Mouse (Mus musculus) hindbrain, embryonic 10.5 days (tissue): ENCODE data around the gene Mvp. TPM values are rescaled to one million over a fixed set of nuclear protein-coding genes. Genes with fewer than 3 reads are reported as not detected.
A peak's percentile ranks its signal among the peaks of the same experiment; 100 is the strongest.

Experiments used
- DNase-seq: peaks from one replicate; pipeline ENCODE4 v3.0.0-alpha.2; 2017; ENCODE audit warnings: low spot score
- H3K27ac ChIP-seq: fragments of 300-500 bp; sonication (generic); 2 replicates; pipeline ENCODE4 v1.5.1; 2016; ENCODE audit warnings: mild to moderate bottlenecking, moderate library complexity
- H3K27me3 ChIP-seq: fragments of 300-500 bp; sonication (generic); 2 replicates; pipeline ENCODE4 v1.6.1; 2016; ENCODE audit warnings: mild to moderate bottlenecking; ENCODE audit not compliant: poor library complexity, insufficient read depth, severe bottlenecking
- H3K36me3 ChIP-seq: fragments of 300-500 bp; sonication (generic); 2 replicates; pipeline ENCODE4 v1.6.1; 2016; ENCODE audit warnings: mild to moderate bottlenecking, moderate library complexity
- H3K4me1 ChIP-seq: fragments of 300-500 bp; sonication (generic); replicated peaks from 2 replicates; pipeline ENCODE4 v1.6.1; 2016; ENCODE audit warnings: mild to moderate bottlenecking
- H3K4me3 ChIP-seq: fragments of 300-500 bp; sonication (generic); 2 replicates; pipeline ENCODE4 v1.5.1; 2016; ENCODE audit warnings: mild to moderate bottlenecking, moderate library complexity
- H3K9me3 ChIP-seq: fragments of 300-500 bp; sonication (generic); 2 replicates; pipeline ENCODE4 v1.6.1; 2016; ENCODE audit warnings: mild to moderate bottlenecking, moderate library complexity
- WGBS: fragments of 180-500 bp; shearing (Covaris S2); methylation state at CpG from one replicate; pipeline ENCODE4 v1.1.7; 2016; 5-methylcytosine and 5-hydroxymethylcytosine counted together
- polyA plus RNA-seq: library from polyadenylated mRNA; unstranded; fragments of >200 nt; fragmentation: Nextera tagmentation; extraction: Ambion mirVana; gene quantifications from 2 replicates; pipeline ENCODE4 v1.2.1, GENCODE M21; 2016

The Mvp gene
- polyA plus RNA-seq, 1 experiment from 2014 or later = 6.1 TPM

DNA sequence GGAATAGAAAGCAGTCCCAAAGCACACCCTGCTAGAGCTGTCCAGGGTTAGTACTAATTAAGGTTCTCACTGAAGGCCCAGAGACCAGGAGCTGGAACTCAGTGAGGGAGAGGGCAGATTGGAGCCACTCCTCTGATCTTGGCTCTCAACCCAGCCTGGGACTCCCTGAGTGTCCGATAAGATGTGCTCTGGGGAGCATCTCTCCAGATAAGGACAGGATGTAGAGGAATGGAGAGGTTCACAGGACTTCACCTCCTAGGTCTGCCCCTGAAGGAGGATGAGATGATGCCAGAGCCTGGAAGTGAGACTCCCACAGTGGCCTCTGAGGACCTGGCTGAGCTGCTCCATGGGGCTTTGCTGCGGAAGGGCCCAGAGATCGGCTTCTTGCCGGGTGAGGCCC lies 62.7 kb downstream of the Mvp start:
- peaks cover 55% of the 10 kb centered on the region for H3K27me3 ChIP-seq
- no peaks in the 10 kb centered on the region for H3K9me3 ChIP-seq
- peaks cover 47% of the 10 kb centered on the region for H3K4me1 ChIP-seq
- no peak for DNase-seq
- peak overlapping the region; percentile 56 for H3K4me3 ChIP-seq
- no peak overlapping the region for H3K27ac ChIP-seq
- H3K36me3 ChIP-seq = peaks cover 4% of the 10 kb centered on the region; the same call in 1 of the 2 replicates
- WGBS = 24% methylated on average over 4 of the region's 4 CpGs

DNA sequence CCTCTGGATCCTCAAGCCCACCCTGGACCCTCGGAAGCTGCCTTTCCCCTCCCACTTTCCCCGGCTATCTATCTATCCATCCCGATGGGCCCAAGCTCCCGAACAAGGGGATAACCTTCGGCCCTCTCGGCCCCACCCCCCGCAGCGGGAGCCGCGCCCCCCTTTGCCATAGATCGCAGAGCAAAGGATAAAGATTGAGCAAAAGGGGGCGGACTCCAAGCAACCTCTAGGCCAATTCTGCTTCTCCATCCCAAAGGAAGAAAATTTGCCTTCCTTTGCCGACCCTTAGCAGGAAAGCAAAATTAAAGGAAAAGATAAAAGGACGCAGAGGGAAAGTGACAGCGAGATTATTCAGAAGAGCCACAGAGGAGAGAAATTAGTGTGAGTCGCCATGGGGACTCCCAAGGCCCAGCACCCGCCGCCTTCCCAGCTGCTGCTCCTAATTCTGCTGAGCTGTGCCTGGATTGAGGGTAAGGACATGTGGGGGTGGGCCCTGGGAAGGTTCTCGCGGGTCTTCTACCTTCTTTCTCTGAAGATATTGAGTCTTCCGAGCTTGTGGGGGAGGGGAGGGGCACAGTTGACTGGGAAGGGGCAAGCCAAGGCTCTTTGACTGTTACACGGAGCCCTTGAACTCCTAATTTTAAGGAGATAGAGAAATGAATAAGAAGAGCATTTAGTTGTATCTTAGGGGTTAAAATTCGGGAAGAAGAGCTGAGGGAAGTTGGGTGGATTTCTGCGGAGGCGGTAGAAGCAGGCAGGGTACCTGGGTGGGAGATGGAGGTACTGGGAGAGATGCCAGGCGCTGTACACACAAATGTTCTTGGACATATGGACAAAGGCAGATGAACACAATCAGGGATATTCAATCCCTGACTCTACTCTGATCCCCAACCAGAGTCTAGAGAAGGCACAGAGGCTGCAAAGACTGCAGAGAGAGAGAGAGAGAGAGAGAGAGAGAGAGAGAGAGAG lies 63.5 kb downstream of the Mvp start:
- 5% methylated on average over 26 of the region's 26 CpGs for WGBS
- H3K9me3 ChIP-seq = no peaks in the 10 kb centered on the region

GRCm38 (mm10) chr7:126949793-126950646 lies 64.4 kb downstream of the Mvp start, which contains the start of gene Sez6l2:
Gene Sez6l2, plus strand, starts transcription at chr7:126950563.
- WGBS = under 1% methylated on average over 42 of the region's 42 CpGs
- peaks cover 48% of the 10 kb centered on the region for H3K4me1 ChIP-seq
- peak; percentile 93 for DNase-seq
- peaks cover 55% of the 10 kb centered on the region for H3K27me3 ChIP-seq
- peak within 1 kb of the TSS; percentile 83 for H3K27ac ChIP-seq
- peaks cover 16% of the 10 kb centered on the region for H3K36me3 ChIP-seq
- peak within 1 kb of the TSS; percentile 56 for H3K4me3 ChIP-seq
- H3K9me3 ChIP-seq = no peaks in the 10 kb centered on the region

More for the DNA sequence above, 63.5 kb downstream of the Mvp start:
- Histone ChIP-seq H3K27me3 (peaks cover 55% of the 10 kb centered on the region), H3K27ac (peak overlapping the region; percentile 83), H3K36me3 (peaks cover 11% of the 10 kb centered on the region; the same call in 1 of the 2 replicates), H3K4me3 (peak overlapping the region; percentile 56), H3K4me1 (peaks cover 48% of the 10 kb centered on the region)
- no peak for DNase-seq

- no peaks in the 10 kb centered on the region for H3K9me3 ChIP-seq
- no peak for DNase-seq
- H3K4me3 ChIP-seq = peak within 1 kb of the TSS; percentile 56
- H3K36me3 ChIP-seq = peaks cover 23% of the 10 kb centered on the region
- peak within 1 kb of the TSS; percentile 83 for H3K27ac ChIP-seq
- WGBS = 1% methylated on average over 21 of the region's 21 CpGs
- peaks cover 48% of the 10 kb centered on the region for H3K4me1 ChIP-seq
- H3K27me3 ChIP-seq = peaks cover 55% of the 10 kb centered on the region
Observed at GRCm38 (mm10) chr7:126949403-126949792, 65.0 kb downstream of the Mvp start, which contains the start of gene Asphd1. Gene Asphd1, minus strand, starts transcription at chr7:126949582.

DNA sequence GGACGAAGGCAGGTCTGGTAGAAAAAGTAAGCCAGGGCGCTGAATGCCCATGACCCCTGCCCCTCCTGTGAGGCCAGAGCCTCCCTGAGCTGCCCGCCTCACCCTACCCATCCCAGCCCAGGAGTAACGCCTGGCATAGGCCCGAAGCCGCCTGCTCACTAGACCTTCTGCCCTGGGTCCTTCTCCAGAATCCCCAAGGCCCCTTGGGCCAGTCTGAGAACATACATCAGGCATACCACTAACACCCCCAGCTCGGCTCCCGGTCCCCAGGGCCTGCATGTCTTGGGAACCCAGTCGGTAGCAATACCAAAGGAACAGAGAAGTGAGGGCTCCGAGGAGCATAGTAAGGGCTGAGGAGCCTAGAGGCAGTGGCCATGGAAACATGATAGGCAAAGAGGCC lies 65.8 kb downstream of the Mvp start:
- WGBS = 76% methylated on average over 10 of the region's 10 CpGs
- H3K9me3 ChIP-seq = no peaks in the 10 kb centered on the region
- peaks cover 48% of the 10 kb centered on the region for H3K4me1 ChIP-seq
- DNase-seq = no peak
- peaks cover 30% of the 10 kb centered on the region for H3K36me3 ChIP-seq
- H3K27ac ChIP-seq = peak overlapping the region; percentile 83; the same call in 1 of the 2 replicates
- peaks cover 54% of the 10 kb centered on the region for H3K27me3 ChIP-seq
- peak overlapping the region; percentile 56; the same call in 1 of the 2 replicates for H3K4me3 ChIP-seq

- H3K27me3 ChIP-seq = peaks cover 34% of the 10 kb centered on the region
- H3K9me3 ChIP-seq = no peaks in the 10 kb centered on the region
- H3K27ac ChIP-seq = no peak overlapping the region
- DNase-seq = peak; percentile 30
- 40% methylated on average over 3 of the region's 3 CpGs for WGBS
- H3K36me3 ChIP-seq = peaks cover 48% of the 10 kb centered on the region
- H3K4me1 ChIP-seq = peaks cover 39% of the 10 kb centered on the region
- no peak overlapping the region for H3K4me3 ChIP-seq
Observed at GRCm38 (mm10) chr7:126946530-126946929, 67.9 kb downstream of the Mvp start.

- WGBS = 72% methylated on average over 5 of the region's 5 CpGs
- no peak overlapping the region for H3K27ac ChIP-seq
Observed at GRCm38 (mm10) chr7:126941801-126942200, 72.6 kb downstream of the Mvp start.

GRCm38 (mm10) chr7:126941171-126941570 lies 73.2 kb downstream of the Mvp start:
- 48% methylated on average over 6 of the region's 6 CpGs for WGBS
- Histone ChIP-seq H3K4me3 (no peak overlapping the region), H3K36me3 (peaks cover 77% of the 10 kb centered on the region), H3K27ac (no peak overlapping the region), H3K27me3 (no peaks in the 10 kb centered on the region), H3K4me1 (peaks cover 9% of the 10 kb centered on the region), H3K9me3 (0 out of 2 replicates have a peak, but pooled peaks cover 3% of the 10 kb centered on the region)
- DNase-seq = no peak

More at GRCm38 (mm10) chr7:126941801-126942200, 72.6 kb downstream of the Mvp start:
- Histone ChIP-seq H3K9me3 (0 out of 2 replicates have a peak, but pooled peaks cover 3% of the 10 kb centered on the region), H3K4me3 (no peak overlapping the region), H3K4me1 (peaks cover 12% of the 10 kb centered on the region), H3K27me3 (no peaks in the 10 kb centered on the region), H3K36me3 (peaks cover 75% of the 10 kb centered on the region)
- DNase-seq = no peak

Other genes with a start within 250 kb of the Mvp start
- 0.55 and 1.3 TPM in 2 replicates for gene Gdpd3, start 248.3 kb downstream of the Mvp start, polyA plus RNA-seq
- gene Ypel3, start 237.7 kb downstream of the Mvp start, polyA plus RNA-seq = 51.3 and 89.7 TPM in 2 replicates
- 0.22 and 0.47 TPM in 2 replicates for gene Tbx6, start 233.1 kb downstream of the Mvp start, polyA plus RNA-seq
- gene Ppp4c, start 222.1 kb downstream of the Mvp start, polyA plus RNA-seq = 391 and 411 TPM in 2 replicates
- 4.7 and 12.7 TPM in 2 replicates for gene Fam57b, start 217.0 kb downstream of the Mvp start, polyA plus RNA-seq
- gene 4930451I11Rik, start 183.0 kb downstream of the Mvp start, polyA plus RNA-seq = not detected in 2 replicates
- 4.9 and 5.5 TPM in 2 replicates for gene Doc2a, start 167.2 kb downstream of the Mvp start, polyA plus RNA-seq
- 38.7 and 48.1 TPM in 2 replicates for gene Hirip3, start 152.6 kb downstream of the Mvp start, polyA plus RNA-seq
- 102 and 105 TPM in 2 replicates for gene Ino80e, start 152.2 kb downstream of the Mvp start, polyA plus RNA-seq
- gene Taok2, start 129.9 kb downstream of the Mvp start, polyA plus RNA-seq = 56.2 and 56.4 TPM in 2 replicates
- gene Tmem219, start 91.7 kb downstream of the Mvp start, polyA plus RNA-seq = 31.6 and 37.9 TPM in 2 replicates
- gene Kctd13, start 85.7 kb downstream of the Mvp start, polyA plus RNA-seq = 23.9 and 35.5 TPM in 2 replicates
- 0.41 and 1.2 TPM in 2 replicates for gene Asphd1, start 65.0 kb downstream of the Mvp start, polyA plus RNA-seq
- 2.3 and 7.6 TPM in 2 replicates for gene Sez6l2, start 64.1 kb downstream of the Mvp start, polyA plus RNA-seq
- gene Cdipt, start 38.7 kb downstream of the Mvp start, polyA plus RNA-seq = 92.5 and 103 TPM in 2 replicates
- 0.63 and 1.0 TPM in 2 replicates for gene Cdiptos, start 38.5 kb downstream of the Mvp start, polyA plus RNA-seq
- 0.25 and 0.55 TPM in 2 replicates for gene Pagr1b, start 1.9 kb upstream of the Mvp start, polyA plus RNA-seq
- 84.3 and 130 TPM in 2 replicates for gene Pagr1a, start 2.7 kb upstream of the Mvp start, polyA plus RNA-seq
- gene Gm42742, start 6.5 kb upstream of the Mvp start, polyA plus RNA-seq = 17.6 and 75.1 TPM in 2 replicates
- 3.3 and 4.4 TPM in 2 replicates for gene Prrt2, start 6.6 kb upstream of the Mvp start, polyA plus RNA-seq
- 66.7 and 83.1 TPM in 2 replicates for gene Maz, start 12.4 kb upstream of the Mvp start, polyA plus RNA-seq
- gene Kif22, start 27.9 kb upstream of the Mvp start, polyA plus RNA-seq = 161 and 193 TPM in 2 replicates
- gene Zg16, start 72.7 kb upstream of the Mvp start, polyA plus RNA-seq = not detected in 2 replicates
- gene AI467606, start 76.7 kb upstream of the Mvp start, polyA plus RNA-seq = 0.80 and 0.81 TPM in 2 replicates
- 2.6 and 4.9 TPM in 2 replicates for gene Qprt, start 107.6 kb upstream of the Mvp start, polyA plus RNA-seq
- gene Spn, start 123.2 kb upstream of the Mvp start, polyA plus RNA-seq = not detected in 2 replicates
- 94.4 and 96.0 TPM in 2 replicates for gene Cd2bp2, start 181.4 kb upstream of the Mvp start, polyA plus RNA-seq
- 25.6 and 28.2 TPM in 2 replicates for gene Tbc1d10b, start 193.8 kb upstream of the Mvp start, polyA plus RNA-seq
- gene Mylpf, start 194.3 kb upstream of the Mvp start, polyA plus RNA-seq = 13.0 and 17.7 TPM in 2 replicates
- 78.7 and 81.0 TPM in 2 replicates for gene Zfp553, start 218.4 kb upstream of the Mvp start, polyA plus RNA-seq
- 32.4 and 33.8 TPM in 2 replicates for gene Sept1, start 218.5 kb upstream of the Mvp start, polyA plus RNA-seq
- 62.4 and 70.1 TPM in 2 replicates for gene Zfp771, start 229.7 kb upstream of the Mvp start, polyA plus RNA-seq
- 284 and 329 TPM in 2 replicates for gene Dctpp1, start 246.1 kb upstream of the Mvp start, polyA plus RNA-seq